Mouse (Mus musculus) intestine, embryonic 16.5 days (tissue): ENCODE results near the gene Cdc26. TPM values are rescaled to one million over a fixed set of nuclear protein-coding genes. Genes with fewer than 3 reads are reported as not detected.

Experiments
- polyA plus RNA-seq: library from polyadenylated mRNA; unstranded; fragments of >200 nt; fragmentation: Nextera tagmentation; extraction: Ambion mirVana; gene quantifications from 2 replicates; pipeline ENCODE4 v1.2.1, GENCODE M21; 2015

Cdc26 gene
- polyA plus RNA-seq, 1 experiment from 2014 or later: 122 TPM

Other genes with a start within 250 kb of the Cdc26 start
- 4.8 and 5.3 TPM in 2 replicates for gene Zfp37, start 177.6 kb downstream of the Cdc26 start, polyA plus RNA-seq
- gene Slc31a2, start 146.1 kb downstream of the Cdc26 start, polyA plus RNA-seq: 20.4 and 21.2 TPM in 2 replicates
- 24.3 and 27.9 TPM in 2 replicates for gene Fkbp15, start 48.1 kb downstream of the Cdc26 start, polyA plus RNA-seq
- gene Slc31a1, start 47.9 kb downstream of the Cdc26 start, polyA plus RNA-seq: 127 and 149 TPM in 2 replicates
- 14.3 and 15.9 TPM in 2 replicates for gene Prpf4, start 155 bp upstream of the Cdc26 start, polyA plus RNA-seq
- gene Rnf183, start 26.6 kb upstream of the Cdc26 start, polyA plus RNA-seq: not detected in 2 replicates
- 5.1 and 7.3 TPM in 2 replicates for gene Wdr31, start 62.3 kb upstream of the Cdc26 start, polyA plus RNA-seq
- 29.9 and 31.6 TPM in 2 replicates for gene Bspry, start 71.4 kb upstream of the Cdc26 start, polyA plus RNA-seq
- 115 and 118 TPM in 2 replicates for gene Hdhd3, start 94.8 kb upstream of the Cdc26 start, polyA plus RNA-seq
- 189 and 191 TPM in 2 replicates for gene Alad, start 111.3 kb upstream of the Cdc26 start, polyA plus RNA-seq
- gene Pole3, start 116.4 kb upstream of the Cdc26 start, polyA plus RNA-seq: 57.5 and 67.5 TPM in 2 replicates
- 0.15 and 0.33 TPM in 2 replicates for gene 4933430I17Rik, start 116.7 kb upstream of the Cdc26 start, polyA plus RNA-seq
- gene Rgs3, start 151.2 kb upstream of the Cdc26 start, polyA plus RNA-seq: 46.0 and 47.6 TPM in 2 replicates